19 mouse cellular contexts compared by ENCODE assay signal in the genomic region with DNA sequence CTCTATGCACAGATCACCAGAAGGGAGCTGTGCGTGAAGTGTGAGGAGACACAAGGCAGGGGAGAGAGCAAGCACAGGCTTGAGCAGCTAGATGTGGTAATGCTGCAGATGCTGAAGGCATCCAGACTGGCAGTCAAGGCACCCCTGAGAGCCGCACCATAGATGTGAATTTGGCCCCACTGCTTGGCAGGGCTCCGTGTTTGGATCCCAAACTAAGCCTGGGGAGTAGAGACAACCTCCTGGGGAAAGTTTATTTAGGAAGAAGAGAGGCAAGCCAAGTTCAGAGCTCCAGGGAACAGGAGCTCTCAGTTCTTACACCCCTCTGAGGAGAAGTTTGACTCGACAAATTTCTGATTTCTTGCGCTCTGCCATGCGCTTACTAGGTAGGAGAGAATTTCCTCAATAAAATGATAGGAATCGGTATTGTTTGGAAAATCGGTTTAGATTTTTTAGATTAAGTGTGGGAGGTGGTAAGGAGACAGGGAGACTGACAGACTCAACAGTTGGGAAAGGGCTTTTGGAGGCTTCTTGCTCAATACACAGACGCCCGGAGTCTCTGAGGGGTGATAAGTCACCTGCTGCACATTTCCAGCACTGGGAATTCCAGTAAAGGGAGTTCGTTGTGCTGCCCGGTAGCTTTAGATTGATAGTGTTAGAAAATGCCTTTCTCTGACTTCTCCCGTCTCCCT.
DNase-seq lines count a peak whose midpoint lies in the region; ATAC-seq lines count a peak whose summit lies in the region.
"Had no signal": no experiment of that assay in that cellular context is flagged by ENCODE, and none has a peak within 500 bp of the region (broad histone marks: within the 10 kb centered on the region; RNA-seq: fewer than 3 reads in every experiment).

No protein-coding gene starts in this region.

- DNase-seq in heart, embryonic 10.5 days (ENCODE audit: low spot score), result no peak
- DNase-seq in heart, postnatal 4 days, result no peak
- DNase-seq in kidney, adult 18-20 months, result no peak
- no peak for DNase-seq in limb, embryonic 11.5 days (ENCODE audit: low spot score)
- DNase-seq in urinary bladder, postnatal 25 days (ENCODE audit: low spot score), result no peak
- DNase-seq: cerebellum, adult 11-12 months; cerebellum, postnatal 25 days; embryo, embryonic 11 days; gastrocnemius, postnatal 10 days; heart, adult 2 months; kidney, adult 11 months; liver, postnatal 0 days; lung, postnatal 10 days; retina, postnatal 1 day had no signal

- 47% methylated on average over 13 of the region's 13 CpGs for WGBS in heart, embryonic 10.5 days
- WGBS in kidney, embryonic 16.5 days, result 34% methylated on average over 13 of the region's 13 CpGs
- WGBS in limb, embryonic 11.5 days, result 44% methylated on average over 13 of the region's 13 CpGs
- 52% methylated on average over 13 of the region's 13 CpGs for WGBS in neural tube, embryonic 15.5 days

- no peaks in the 10 kb centered on the region for H3K27me3 ChIP-seq in heart, embryonic 10.5 days (ENCODE audit: insufficient read depth, poor library complexity, severe bottlenecking)
- no peaks in the 10 kb centered on the region for H3K27me3 ChIP-seq in kidney, embryonic 16.5 days (ENCODE audit: insufficient read depth, low read length)
- H3K27me3 ChIP-seq in limb, embryonic 11.5 days (ENCODE audit: control insufficient read depth, insufficient read depth, low read length), result no peaks in the 10 kb centered on the region
- no peaks in the 10 kb centered on the region for H3K27me3 ChIP-seq in neural tube, embryonic 15.5 days (replicated peaks)
- H3K27me3 ChIP-seq: megakaryocyte, embryonic 14.5 days; midbrain, embryonic 15.5 days had no signal

- H3K36me3 ChIP-seq in heart, embryonic 10.5 days, result no peaks in the 10 kb centered on the region
- H3K36me3 ChIP-seq in kidney, embryonic 16.5 days (ENCODE audit: insufficient read depth, low read length), result no peaks in the 10 kb centered on the region
- H3K36me3 ChIP-seq in limb, embryonic 11.5 days (ENCODE audit: control insufficient read depth, insufficient read depth, low read length), result no peaks in the 10 kb centered on the region
- no peaks in the 10 kb centered on the region for H3K36me3 ChIP-seq in neural tube, embryonic 15.5 days
- H3K36me3 ChIP-seq: midbrain, embryonic 15.5 days had no signal

- H3K4me1 ChIP-seq in heart, embryonic 10.5 days, result peaks cover 51% of the 10 kb centered on the region
- H3K4me1 ChIP-seq in kidney, embryonic 16.5 days (ENCODE audit: insufficient read depth, low read length), result peaks cover 57% of the 10 kb centered on the region
- H3K4me1 ChIP-seq in limb, embryonic 11.5 days (ENCODE audit: control insufficient read depth, insufficient read depth, low read length), result peaks cover 39% of the 10 kb centered on the region
- H3K4me1 ChIP-seq in neural tube, embryonic 15.5 days, result peaks cover 37% of the 10 kb centered on the region

- peak; percentile 18; the same call in 1 of the 2 replicates for ATAC-seq in kidney, embryonic 16.5 days (ENCODE audit: low FRiP score, low TSS enrichment)
- ATAC-seq in limb, embryonic 11.5 days (ENCODE audit: insufficient number of reproducible peaks, low FRiP score, low TSS enrichment, low read depth), result no peak
- ATAC-seq in neural tube, embryonic 15.5 days (ENCODE audit: low FRiP score), result no peak
- ATAC-seq: liver, postnatal 0 days; midbrain, embryonic 15.5 days had no signal

- H3K27ac ChIP-seq in heart, embryonic 10.5 days, result no peak overlapping the region
- peak overlapping the region; percentile 52 for H3K27ac ChIP-seq in kidney, embryonic 16.5 days (ENCODE audit: low read length)
- peak overlapping the region; percentile 68 for H3K27ac ChIP-seq in limb, embryonic 11.5 days (replicated peaks; ENCODE audit: low read depth, low read length)
- peak overlapping the region; percentile 45 for H3K27ac ChIP-seq in neural tube, embryonic 15.5 days (replicated peaks)
- H3K27ac ChIP-seq: heart, adult 2 months; midbrain, embryonic 15.5 days; stomach, postnatal 0 days had no signal

- no peak overlapping the region for H3K4me2 ChIP-seq in kidney, embryonic 16.5 days (replicated peaks; ENCODE audit: low read depth, low read length)
- H3K4me2 ChIP-seq in limb, embryonic 11.5 days (ENCODE audit: low read depth, severe bottlenecking), result no peak overlapping the region
- H3K4me2 ChIP-seq in neural tube, embryonic 15.5 days, result no peak overlapping the region
- H3K4me2 ChIP-seq: midbrain, embryonic 15.5 days had no signal

- H3K9ac ChIP-seq in kidney, embryonic 16.5 days (replicated peaks; ENCODE audit: low read length), result no peak overlapping the region; the same call in 1 of the 2 replicates
- H3K9ac ChIP-seq in limb, embryonic 11.5 days (ENCODE audit: low read length), result no peak overlapping the region; the same call in 1 of the 2 replicates
- H3K9ac ChIP-seq in neural tube, embryonic 15.5 days (replicated peaks), result no peak overlapping the region
- H3K9ac ChIP-seq: liver, postnatal 0 days; midbrain, embryonic 15.5 days had no signal

- H3K4me3 ChIP-seq in heart, embryonic 10.5 days, result 0 out of 2 replicates have a peak overlapping the region, but pooled peaks have one; percentile 4
- no peak overlapping the region for H3K4me3 ChIP-seq in kidney, embryonic 16.5 days (ENCODE audit: low read length)
- H3K4me3 ChIP-seq in limb, embryonic 11.5 days (ENCODE audit: low read depth, low read length), result no peak overlapping the region
- no peak overlapping the region for H3K4me3 ChIP-seq in neural tube, embryonic 15.5 days (replicated peaks)
- H3K4me3 ChIP-seq: heart, adult 2 months; megakaryocyte, embryonic 14.5 days; midbrain, embryonic 15.5 days had no signal

- H3K9me3 ChIP-seq in heart, embryonic 10.5 days, result no peaks in the 10 kb centered on the region
- H3K9me3 ChIP-seq in kidney, embryonic 16.5 days (ENCODE audit: low read length), result no peaks in the 10 kb centered on the region
- H3K9me3 ChIP-seq in limb, embryonic 11.5 days (ENCODE audit: control insufficient read depth, low read length), result no peaks in the 10 kb centered on the region
- no peaks in the 10 kb centered on the region for H3K9me3 ChIP-seq in neural tube, embryonic 15.5 days (replicated peaks)
- H3K9me3 ChIP-seq: midbrain, embryonic 15.5 days had no signal
